Mouse (Mus musculus) thymus, postnatal 25 days (tissue): Measurements from ENCODE around the gene Nek9.
"Not testable (repeated sequence)": the region's sequence is repeated elsewhere in the genome, so short reads cannot be mapped to it uniquely, and the experiment has no call there.

ENCODE experiments used
- DNase-seq: peaks from one replicate; pipeline ENCODE4 v3.0.0; 2022

Gene Nek9

GRCm38 (mm10) chr12:85289157-85290000 lies 49.8 kb downstream of the Nek9 start:
- DNase-seq = no peak

- DNase-seq = peak; percentile 29
These were observed 50.5 kb downstream of the Nek9 start, which contains the start of gene Zc2hc1c for GRCm38 (mm10) chr12:85288486-85289156. TSS of gene Zc2hc1c (plus strand) at chr12:85288591.

DNA sequence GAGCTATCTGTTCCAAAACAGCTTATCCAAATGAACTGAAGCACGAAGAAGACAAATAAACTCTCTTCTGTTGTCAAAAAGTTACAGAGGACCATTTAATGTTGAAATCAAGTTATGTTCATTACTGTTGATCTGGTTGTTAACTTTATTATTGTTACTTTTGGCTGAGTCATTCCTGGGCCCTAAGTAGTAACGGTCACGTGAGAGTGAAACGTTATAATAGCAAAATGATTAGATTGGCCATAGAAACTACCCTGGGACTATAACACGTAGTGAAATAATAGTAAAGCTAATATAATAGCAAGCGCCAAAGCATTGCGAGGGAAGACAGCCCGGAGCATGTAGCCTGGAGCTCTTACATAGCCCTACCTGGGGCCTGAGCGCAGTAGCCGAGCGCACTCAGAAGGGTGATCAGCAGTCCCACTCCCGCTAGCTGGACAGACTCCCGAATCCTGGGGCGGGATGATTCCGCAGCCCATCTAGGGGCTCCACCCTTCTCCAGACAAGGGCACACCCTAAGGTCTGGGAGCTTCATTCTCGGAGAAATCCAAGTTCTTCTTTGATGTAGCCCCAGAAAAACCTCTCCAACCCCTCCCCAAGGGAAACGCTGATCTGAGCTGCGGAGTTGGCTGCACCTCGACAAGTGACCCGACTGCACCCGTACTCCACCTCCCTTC lies 51.2 kb downstream of the Nek9 start, which contains the start of gene Acyp1:
Acyp1 (minus strand) TSS at position 630 of the 677 bp plus-strand sequence.
- no peak for DNase-seq

DNA sequence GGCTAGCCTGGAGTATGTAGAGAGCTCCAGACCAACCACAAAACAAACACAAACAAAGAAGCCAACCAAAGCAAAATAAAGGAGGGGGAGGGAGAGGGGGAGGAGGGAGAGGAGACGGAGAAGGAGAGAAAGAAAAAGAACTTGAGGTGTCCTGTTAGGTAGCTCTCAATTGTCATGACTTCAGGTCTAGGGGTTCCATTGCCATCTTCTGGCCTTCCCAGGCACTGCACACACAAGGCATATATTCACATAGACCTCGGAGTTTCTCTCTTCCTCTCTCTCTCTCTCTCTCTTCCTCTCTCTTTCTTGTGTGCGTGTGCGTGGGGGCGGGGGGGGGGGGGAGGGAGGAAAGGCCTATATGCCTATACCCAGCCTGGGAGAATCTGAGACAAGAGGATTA lies 52.2 kb downstream of the Nek9 start:
- peak; percentile 50 for DNase-seq

- no peak for DNase-seq
These were observed 54.2 kb downstream of the Nek9 start for GRCm38 (mm10) chr12:85284996-85285395.

DNA sequence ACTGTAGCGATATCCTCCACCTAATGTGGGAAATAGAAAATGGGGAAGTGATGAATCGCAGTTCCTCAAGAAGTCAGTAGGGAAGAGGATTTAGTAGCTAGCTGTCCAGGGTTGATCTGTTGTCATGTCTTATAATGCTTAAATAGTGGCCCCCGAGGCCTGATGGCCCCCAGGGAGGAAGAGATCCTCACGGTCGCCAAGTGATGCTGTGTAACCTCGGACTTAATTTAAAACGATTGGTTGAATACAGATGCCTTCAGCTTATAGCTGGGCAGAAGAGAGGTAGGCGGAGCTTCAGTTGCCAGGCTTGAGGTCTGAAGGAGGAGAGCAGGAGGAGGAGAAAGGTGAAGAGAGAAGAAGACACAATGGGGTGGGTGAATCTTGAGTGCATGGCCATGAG lies 54.8 kb downstream of the Nek9 start:
- DNase-seq = no peak

- DNase-seq = not testable (repeated sequence)
These were observed 57.4 kb downstream of the Nek9 start for GRCm38 (mm10) chr12:85281756-85282155.

GRCm38 (mm10) chr12:85280845-85281651 lies 58.1 kb downstream of the Nek9 start:
- DNase-seq = no peak

DNA sequence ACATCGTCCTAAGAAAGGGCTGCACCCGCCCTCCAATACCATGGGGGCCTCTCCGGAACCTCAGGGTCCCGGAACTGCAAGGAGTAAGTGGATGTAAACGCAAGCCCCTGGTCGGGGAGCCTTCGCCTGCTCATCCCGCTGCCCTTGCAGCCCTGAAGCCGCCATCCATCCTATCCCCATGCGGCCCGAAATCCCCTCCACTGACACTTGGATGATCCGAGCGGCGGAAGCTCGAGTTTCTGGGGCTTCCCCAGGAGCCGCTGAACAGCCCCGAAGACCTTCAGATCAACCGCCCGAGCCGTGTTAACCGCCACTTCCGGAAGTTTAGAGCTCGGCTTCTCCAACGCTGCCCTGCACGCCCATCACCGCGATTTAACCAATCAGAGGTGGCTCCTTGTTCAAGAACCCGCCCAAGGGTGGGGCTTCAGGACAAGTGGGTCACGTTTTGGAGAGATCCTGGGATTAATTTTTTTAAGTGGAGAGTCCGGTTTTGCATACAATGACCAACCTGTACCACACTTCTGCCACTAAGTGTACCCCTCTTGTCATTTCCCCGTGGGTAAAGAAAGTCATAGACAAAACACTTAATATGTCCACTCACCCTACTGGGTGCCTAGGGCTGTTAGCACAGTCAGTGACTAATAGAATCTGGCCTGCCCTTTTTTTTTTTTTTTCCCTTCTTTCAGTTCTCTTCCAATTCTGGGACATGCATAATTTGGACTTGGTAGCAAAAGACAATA lies 58.9 kb downstream of the Nek9 start:
- peak; percentile 99 for DNase-seq

DNA sequence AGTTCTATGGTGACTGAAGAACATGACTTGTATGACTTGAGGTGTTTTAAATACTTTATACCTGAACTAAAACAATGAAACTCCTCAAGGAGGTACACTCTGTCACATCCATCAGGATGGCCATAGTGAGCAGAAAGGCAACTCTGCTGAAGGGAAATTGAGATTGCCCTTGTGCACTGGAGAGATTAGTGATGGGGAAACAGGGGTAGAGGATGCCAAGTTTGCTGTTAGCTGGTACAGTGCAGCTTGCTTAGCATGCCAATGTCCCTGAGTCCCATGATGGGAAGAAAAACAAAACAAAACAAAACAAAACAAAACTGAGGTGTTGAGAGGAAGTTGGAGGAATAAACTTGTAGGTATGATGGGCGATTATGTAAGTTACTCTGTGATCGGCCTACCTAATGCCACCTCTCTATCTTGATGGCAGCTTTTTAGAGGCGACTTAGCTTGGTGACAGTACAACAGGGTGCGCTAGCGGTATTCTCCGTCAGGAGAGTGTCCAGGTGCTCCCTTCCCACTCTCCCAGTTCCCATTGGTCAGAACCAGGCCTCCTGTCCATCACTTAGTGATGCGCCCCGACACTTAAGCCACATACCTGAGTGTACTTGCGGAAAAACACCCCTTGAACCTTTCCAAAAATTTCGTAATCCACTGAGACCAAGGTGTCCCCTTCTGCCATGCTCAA lies 59.6 kb downstream of the Nek9 start:
- DNase-seq = no peak

DNA sequence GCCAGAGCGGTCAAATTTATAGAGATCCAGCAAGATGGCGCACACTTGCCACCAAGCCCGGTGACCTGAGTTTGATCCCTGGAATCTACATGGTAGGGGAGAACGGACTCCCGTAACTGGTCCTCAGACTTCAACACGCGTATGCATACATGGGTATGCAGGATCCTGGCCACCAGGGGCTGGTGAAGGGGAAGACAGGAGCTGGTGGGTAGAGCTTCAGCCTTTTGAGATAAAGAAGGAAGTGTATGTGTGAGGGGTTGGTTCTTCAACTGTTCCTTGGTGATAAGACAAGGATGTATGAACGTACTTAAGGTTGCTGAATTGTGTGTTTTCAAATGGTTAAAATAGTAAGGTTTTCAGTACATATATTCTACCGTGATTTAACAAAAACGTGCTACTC lies 60.2 kb downstream of the Nek9 start:
- no peak for DNase-seq

DNA sequence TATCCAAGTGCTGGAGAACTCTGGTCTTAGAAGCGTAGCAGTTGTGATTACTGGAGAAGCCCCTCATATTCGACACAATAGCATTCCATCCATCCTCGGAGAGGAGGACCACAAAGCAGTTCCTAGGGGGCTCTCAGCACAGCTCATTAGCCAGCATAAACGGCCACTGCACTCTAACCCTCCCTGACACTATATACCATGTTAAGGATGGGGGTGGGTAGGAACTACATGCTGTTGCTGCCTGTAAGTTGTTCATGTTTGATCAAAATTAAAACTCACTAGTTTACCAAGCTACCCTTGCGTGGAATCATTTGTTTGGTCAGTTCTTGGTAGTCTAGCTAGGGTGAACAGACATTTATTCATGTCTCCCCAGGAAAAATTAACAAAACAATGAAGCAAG lies 62.9 kb downstream of the Nek9 start:
- no peak for DNase-seq

GRCm38 (mm10) chr12:85273508-85273907 lies 65.7 kb downstream of the Nek9 start:
- DNase-seq = no peak

GRCm38 (mm10) chr12:85271843-85272206 lies 67.3 kb downstream of the Nek9 start:
- no peak for DNase-seq

- DNase-seq = no peak
These were observed 67.9 kb downstream of the Nek9 start for GRCm38 (mm10) chr12:85271132-85271842.

DNA sequence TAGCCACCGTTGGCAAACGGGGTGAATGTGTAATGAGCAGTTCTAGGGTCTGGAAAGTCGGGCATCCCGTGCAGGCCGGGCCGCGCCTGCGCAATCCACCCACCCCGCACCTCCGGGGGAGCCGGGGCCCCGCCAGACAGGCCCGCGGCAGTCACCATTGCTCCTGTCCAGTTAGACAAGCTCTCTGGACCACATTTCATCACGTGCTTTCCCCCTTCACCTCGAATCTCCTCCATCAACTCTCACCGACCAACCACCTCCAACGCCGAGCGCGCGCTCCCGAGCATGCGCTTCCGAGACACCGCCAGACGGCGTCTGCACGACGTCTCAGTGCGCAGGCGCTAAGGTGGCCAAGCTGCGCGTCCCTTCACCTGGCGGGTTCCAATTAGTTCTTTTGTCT lies 68.8 kb downstream of the Nek9 start, which contains the start of gene Mlh3:
Mlh3 (minus strand) TSS at position 281 of the 400 bp plus-strand sequence.
- DNase-seq = peak; percentile 85

- no peak for DNase-seq
These were observed 69.3 kb downstream of the Nek9 start for GRCm38 (mm10) chr12:85269821-85270220.

DNA sequence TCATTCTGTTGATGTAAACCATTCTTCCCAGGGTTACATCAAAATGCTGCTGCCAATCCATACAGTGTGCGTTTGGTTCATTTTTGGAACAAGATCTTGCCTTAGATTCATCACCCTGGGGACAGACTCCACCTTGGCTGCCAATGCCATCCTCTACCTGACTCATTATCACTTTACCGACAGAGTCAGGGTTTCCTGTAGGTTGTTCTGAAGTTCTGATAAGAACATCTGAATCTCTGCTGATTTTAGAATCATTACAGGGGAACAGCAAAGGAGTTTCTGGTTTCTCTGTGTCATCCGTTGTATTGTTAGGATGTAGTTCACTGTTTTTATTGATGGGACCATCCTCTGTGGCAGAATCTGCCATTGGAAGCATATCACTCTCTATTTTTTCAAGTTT lies 72.9 kb downstream of the Nek9 start:
- no peak for DNase-seq

DNA sequence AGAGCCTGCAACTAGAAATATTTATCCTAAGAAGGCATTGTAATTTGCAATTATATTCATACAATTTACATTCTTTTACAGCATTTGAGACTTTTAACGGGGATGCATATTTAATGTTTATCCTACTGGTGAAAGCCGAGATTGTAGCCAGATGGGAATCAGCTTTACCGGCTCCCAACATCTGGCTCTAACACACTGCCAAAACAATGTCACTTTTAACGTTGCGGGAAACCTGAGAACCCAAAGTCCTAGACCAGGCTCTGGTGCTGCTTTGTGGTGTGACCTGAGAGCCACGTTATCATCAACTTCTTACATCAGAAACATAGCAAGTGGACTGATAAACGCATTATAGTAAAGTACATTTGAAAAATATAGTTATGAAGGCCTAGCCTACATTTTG lies 74.2 kb downstream of the Nek9 start:
- DNase-seq = no peak

GRCm38 (mm10) chr12:85264531-85264930 lies 74.6 kb downstream of the Nek9 start:
- DNase-seq = no peak

DNA sequence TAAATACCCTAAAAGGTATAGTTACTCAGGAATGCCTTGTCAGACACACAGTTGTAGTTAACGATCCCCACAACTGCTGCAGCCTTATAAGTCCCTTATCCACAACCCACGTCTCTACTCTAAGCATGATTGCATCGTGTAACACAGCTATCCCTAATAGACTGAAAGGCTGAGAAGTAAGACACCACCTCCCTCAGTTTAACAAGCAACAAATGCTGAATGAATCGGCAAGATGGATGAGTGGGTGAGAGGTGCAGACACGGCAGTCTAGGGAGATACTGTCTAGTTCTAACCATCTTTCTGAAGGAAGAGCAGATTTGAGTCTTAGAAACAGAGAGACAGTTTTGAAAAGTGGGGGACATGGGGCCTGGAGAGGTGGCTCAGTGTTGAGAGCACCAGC lies 76.0 kb downstream of the Nek9 start:
- no peak for DNase-seq
